Mouse (Mus musculus): ENCODE measurements at regions not wholly inside any gene's neighbourhood (a gene's known extent, or its start where the extent isn't known, plus 50 kb on each side); places are given as distances from the start of the nearest gene placed in this dataset.

- Histone ChIP-seq H3K4me1 (ENCODE audit: control insufficient read depth, insufficient read depth, low read length) (peaks cover 1% of the 10 kb centered on the region; the same call in 1 of the 2 replicates), H3K27ac (ENCODE audit: insufficient read depth, low read length) (no peak overlapping the region), H3K4me3 (ENCODE audit: insufficient read depth, low read length) (no peak overlapping the region)
- no peak for TF ChIP-seq POLR2A (IDR thresholded peaks at IDR 0.05; ENCODE audit: extremely low read depth, insufficient read depth, low read length)
- no peak for TF ChIP-seq CTCF (IDR thresholded peaks at IDR 0.05; ENCODE audit: extremely low read depth, insufficient read depth, low read length)
Observed at GRCm38 (mm10) chr10:98780938-98781337, 133.3 kb upstream of the Atp2b1 start.

GRCm38 (mm10) chr10:98781888-98782351 lies 132.3 kb upstream of the Atp2b1 start:
- Histone ChIP-seq H3K4me1 (ENCODE audit: control insufficient read depth, insufficient read depth, low read length) (no peaks in the 10 kb centered on the region), H3K27ac (ENCODE audit: insufficient read depth, low read length) (no peak overlapping the region), H3K4me3 (ENCODE audit: insufficient read depth, low read length) (no peak overlapping the region)
- TF ChIP-seq POLR2A (IDR thresholded peaks at IDR 0.05; ENCODE audit: extremely low read depth, insufficient read depth, low read length) (no peak), CTCF (IDR thresholded peaks at IDR 0.05; ENCODE audit: extremely low read depth, insufficient read depth, low read length) (no peak)

DNA sequence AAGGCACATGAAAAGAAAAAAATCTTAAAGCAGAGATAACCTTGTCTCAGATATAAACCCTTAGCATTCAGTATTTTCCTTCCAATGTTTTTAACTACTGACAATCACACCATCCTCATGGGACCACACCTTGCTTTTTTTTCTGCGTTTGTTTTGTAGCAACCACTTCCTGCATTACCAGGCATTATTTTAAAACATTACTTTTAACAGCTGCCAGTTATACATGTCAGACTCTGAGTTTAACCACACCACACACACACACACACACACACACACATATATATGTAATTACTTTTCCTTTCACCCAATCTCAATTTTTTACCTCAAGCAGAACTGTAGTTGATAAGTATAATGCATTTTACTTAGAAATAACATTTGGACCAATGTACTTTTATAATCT lies 128.8 kb upstream of the Atp2b1 start:
- Histone ChIP-seq H3K27ac (ENCODE audit: insufficient read depth, low read length) (no peak overlapping the region), H3K4me3 (ENCODE audit: insufficient read depth, low read length) (no peak overlapping the region), H3K4me1 (ENCODE audit: control insufficient read depth, insufficient read depth, low read length) (no peaks in the 10 kb centered on the region)
- TF ChIP-seq CTCF (IDR thresholded peaks at IDR 0.05; ENCODE audit: extremely low read depth, insufficient read depth, low read length): no peak
- TF ChIP-seq POLR2A (IDR thresholded peaks at IDR 0.05; ENCODE audit: extremely low read depth, insufficient read depth, low read length): no peak

DNA sequence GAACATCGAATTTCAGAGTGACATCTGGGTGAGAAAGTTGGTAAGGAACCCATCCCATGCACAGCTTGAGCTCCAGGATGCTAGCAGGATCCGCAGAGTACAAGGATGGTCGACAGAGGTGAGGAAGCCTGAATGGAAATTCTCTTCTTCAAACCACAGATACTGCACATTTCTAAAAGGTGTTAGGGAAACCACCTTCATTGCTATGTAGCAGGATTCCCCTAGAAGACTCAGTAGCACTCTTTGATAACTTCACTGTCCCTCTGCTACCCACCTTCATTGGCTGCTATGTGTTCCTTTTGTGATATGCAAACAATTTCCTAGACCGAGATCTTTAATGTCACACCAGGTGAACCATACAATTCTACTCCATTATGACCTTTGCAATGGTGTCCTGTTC lies 128.1 kb upstream of the Atp2b1 start:
- H3K4me1 ChIP-seq (ENCODE audit: control insufficient read depth, insufficient read depth, low read length): no peaks in the 10 kb centered on the region
- TF ChIP-seq POLR2A (IDR thresholded peaks at IDR 0.05; ENCODE audit: extremely low read depth, insufficient read depth, low read length): no peak
- no peak for TF ChIP-seq CTCF (IDR thresholded peaks at IDR 0.05; ENCODE audit: extremely low read depth, insufficient read depth, low read length)
- no peak overlapping the region for H3K4me3 ChIP-seq (ENCODE audit: insufficient read depth, low read length)
- no peak overlapping the region for H3K27ac ChIP-seq (ENCODE audit: insufficient read depth, low read length)

DNA sequence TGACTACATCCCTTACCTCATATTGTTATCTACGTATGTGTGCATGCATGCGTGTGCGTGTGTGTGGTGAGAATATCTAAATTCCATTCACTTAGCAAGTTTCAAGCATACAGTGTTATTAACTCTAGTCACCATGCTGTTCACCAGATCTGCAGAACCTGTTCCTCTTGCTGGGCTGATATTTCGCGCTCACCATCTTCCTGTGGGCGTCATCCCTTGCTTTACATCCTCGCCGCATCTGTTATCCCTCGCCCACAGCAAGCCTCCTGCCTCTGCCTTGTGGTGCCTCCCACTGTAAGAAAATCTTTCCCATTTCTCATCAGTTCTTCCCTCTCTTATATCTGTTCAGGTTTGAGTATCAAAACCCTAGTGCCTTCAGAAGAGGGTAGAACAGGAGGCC lies 124.4 kb upstream of the Atp2b1 start:
- H3K27ac ChIP-seq (ENCODE audit: insufficient read depth, low read length): no peak overlapping the region
- TF ChIP-seq POLR2A (IDR thresholded peaks at IDR 0.05; ENCODE audit: extremely low read depth, insufficient read depth, low read length) (no peak), CTCF (IDR thresholded peaks at IDR 0.05; ENCODE audit: extremely low read depth, insufficient read depth, low read length) (no peak)
- no peak overlapping the region for H3K4me3 ChIP-seq (ENCODE audit: insufficient read depth, low read length)
- no peaks in the 10 kb centered on the region for H3K4me1 ChIP-seq (ENCODE audit: control insufficient read depth, insufficient read depth, low read length)

- Histone ChIP-seq H3K4me3 (ENCODE audit: insufficient read depth, low read length) (no peak overlapping the region), H3K4me1 (ENCODE audit: control insufficient read depth, insufficient read depth, low read length) (no peaks in the 10 kb centered on the region), H3K27ac (ENCODE audit: insufficient read depth, low read length) (no peak overlapping the region)
- no peak for TF ChIP-seq CTCF (IDR thresholded peaks at IDR 0.05; ENCODE audit: extremely low read depth, insufficient read depth, low read length)
- no peak for TF ChIP-seq POLR2A (IDR thresholded peaks at IDR 0.05; ENCODE audit: extremely low read depth, insufficient read depth, low read length)
Observed at GRCm38 (mm10) chr10:98790456-98790855, 123.8 kb upstream of the Atp2b1 start.

- no peak for TF ChIP-seq POLR2A (IDR thresholded peaks at IDR 0.05; ENCODE audit: extremely low read depth, insufficient read depth, low read length)
- no peak for TF ChIP-seq CTCF (IDR thresholded peaks at IDR 0.05; ENCODE audit: extremely low read depth, insufficient read depth, low read length)
- Histone ChIP-seq H3K4me3 (ENCODE audit: insufficient read depth, low read length) (no peak overlapping the region), H3K4me1 (ENCODE audit: control insufficient read depth, insufficient read depth, low read length) (no peaks in the 10 kb centered on the region), H3K27ac (ENCODE audit: insufficient read depth, low read length) (no peak overlapping the region)
Observed at GRCm38 (mm10) chr10:98792019-98792741, 122.0 kb upstream of the Atp2b1 start.

DNA sequence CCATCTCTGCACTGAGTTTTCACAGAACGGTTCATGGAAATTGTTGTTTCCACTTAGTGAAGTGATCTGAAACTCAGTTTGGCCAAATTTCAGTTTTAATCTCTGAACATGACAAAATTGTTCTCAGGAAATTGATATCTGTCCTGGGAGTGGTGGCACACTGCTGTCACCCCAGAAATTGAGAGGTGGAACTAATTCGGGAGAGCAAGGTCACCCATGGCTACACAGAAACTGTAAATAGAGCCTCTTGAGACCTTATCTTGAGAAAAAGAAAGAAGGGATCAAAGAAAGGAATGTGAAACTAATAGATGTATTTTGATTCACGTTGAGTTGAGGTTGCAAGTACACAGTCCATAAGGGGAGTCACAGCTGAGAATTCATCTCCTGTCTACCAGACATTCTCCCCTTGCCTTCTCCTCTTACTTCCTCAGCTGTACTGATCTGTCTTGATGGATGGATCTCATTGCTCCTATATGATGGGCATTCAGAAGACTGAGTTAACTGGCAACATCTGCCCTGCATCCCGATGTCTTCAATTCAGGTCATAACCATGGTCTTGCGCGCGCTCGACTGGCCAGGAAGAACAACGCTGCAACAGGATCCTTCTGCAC lies 120.2 kb upstream of the Atp2b1 start:
- no peaks in the 10 kb centered on the region for H3K4me1 ChIP-seq (ENCODE audit: control insufficient read depth, insufficient read depth, low read length)
- TF ChIP-seq CTCF (IDR thresholded peaks at IDR 0.05; ENCODE audit: extremely low read depth, insufficient read depth, low read length): no peak
- TF ChIP-seq POLR2A (IDR thresholded peaks at IDR 0.05; ENCODE audit: extremely low read depth, insufficient read depth, low read length): no peak

DNA sequence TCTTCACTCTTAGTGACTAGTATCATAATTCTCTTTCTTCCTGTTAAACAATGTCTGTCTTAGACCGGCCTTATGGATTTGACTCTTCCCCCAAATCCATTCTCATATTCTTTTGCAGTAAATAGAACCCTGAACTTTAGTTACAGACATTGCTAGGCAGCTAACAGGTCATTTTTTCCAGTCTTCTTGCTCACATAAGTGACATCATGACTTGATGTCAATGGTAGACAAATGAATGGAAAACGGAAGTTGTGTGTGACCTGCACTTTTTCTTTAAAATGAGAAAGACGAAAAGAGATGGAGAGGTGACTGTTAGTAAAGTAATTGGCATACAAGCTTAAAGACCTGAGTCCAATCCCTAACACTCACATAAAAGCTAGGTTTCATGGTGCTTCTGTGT lies 118.2 kb upstream of the Atp2b1 start:
- Histone ChIP-seq H3K4me3 (ENCODE audit: insufficient read depth, low read length) (no peak overlapping the region), H3K4me1 (ENCODE audit: control insufficient read depth, insufficient read depth, low read length) (no peaks in the 10 kb centered on the region), H3K27ac (ENCODE audit: insufficient read depth, low read length) (no peak overlapping the region)
- TF ChIP-seq CTCF (IDR thresholded peaks at IDR 0.05; ENCODE audit: extremely low read depth, insufficient read depth, low read length) (no peak), POLR2A (IDR thresholded peaks at IDR 0.05; ENCODE audit: extremely low read depth, insufficient read depth, low read length) (no peak)

More for the DNA sequence above, 120.2 kb upstream of the Atp2b1 start:
- no peak overlapping the region for H3K27ac ChIP-seq (ENCODE audit: insufficient read depth, low read length)
- H3K4me3 ChIP-seq (ENCODE audit: insufficient read depth, low read length): no peak overlapping the region
